13 mouse cellular contexts compared by ENCODE assay signal in the genomic region with DNA sequence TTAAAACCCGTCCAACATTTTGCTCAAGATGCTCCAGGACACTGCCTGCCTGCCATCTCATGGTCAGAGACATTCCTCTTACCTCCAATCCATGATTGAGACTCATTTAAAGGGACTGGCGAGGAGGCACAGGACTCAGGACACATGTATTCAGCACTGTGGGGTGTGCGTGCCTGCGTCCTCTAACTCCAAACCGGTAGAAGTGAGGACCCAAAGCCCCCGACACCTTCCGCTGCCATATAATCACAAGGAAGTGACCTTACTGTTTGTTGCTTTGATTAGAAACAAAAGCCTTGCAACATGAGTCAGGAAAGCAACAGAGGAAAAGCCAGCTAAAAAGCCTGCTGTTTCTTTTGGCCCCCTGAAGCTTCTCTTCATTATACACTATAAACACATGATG.
DNase-seq lines count a peak whose midpoint lies in the region; ATAC-seq and TF ChIP-seq lines count a peak whose summit lies in the region.
"Had no signal": no experiment of that assay in that cellular context is flagged by ENCODE, and none has a peak within 500 bp of the region (broad histone marks: within the 10 kb centered on the region; RNA-seq: fewer than 3 reads in every experiment).

No protein-coding gene starts in this region.

- H3K9ac ChIP-seq in liver, postnatal 0 days (replicated peaks): no peak overlapping the region
- H3K9ac ChIP-seq in liver, embryonic 11.5 days (ENCODE audit: low read depth, low read length): no peak overlapping the region
- no peak overlapping the region; the same call in 1 of the 2 replicates for H3K9ac ChIP-seq in forebrain, embryonic 16.5 days (replicated peaks; ENCODE audit: low read depth, low read length)
- H3K9ac ChIP-seq: limb, embryonic 13.5 days had no signal

- H3K9me3 ChIP-seq in liver, postnatal 0 days (ENCODE audit: low read length): no peaks in the 10 kb centered on the region
- H3K9me3 ChIP-seq in liver, embryonic 11.5 days (ENCODE audit: control insufficient read depth, low read length): no peaks in the 10 kb centered on the region
- no peaks in the 10 kb centered on the region for H3K9me3 ChIP-seq in forebrain, embryonic 16.5 days (ENCODE audit: control insufficient read depth, low read length)
- H3K9me3 ChIP-seq in limb, embryonic 10.5 days (replicated peaks): no peaks in the 10 kb centered on the region
- H3K9me3 ChIP-seq: limb, embryonic 13.5 days had no signal

- peak overlapping the region; percentile 39; the same call in 1 of the 2 replicates for H3K27ac ChIP-seq in liver, postnatal 0 days (ENCODE audit: low read depth)
- no peak overlapping the region for H3K27ac ChIP-seq in liver, embryonic 11.5 days (ENCODE audit: low read depth, low read length)
- 0 out of 2 replicates have a peak overlapping the region, but pooled peaks have one; percentile 20 for H3K27ac ChIP-seq in forebrain, embryonic 16.5 days (ENCODE audit: low read length)
- peak overlapping the region; percentile 67 for H3K27ac ChIP-seq in limb, embryonic 10.5 days
- H3K27ac ChIP-seq: limb, embryonic 13.5 days had no signal

- ATAC-seq in liver, postnatal 0 days: no peak
- ATAC-seq in liver, embryonic 11.5 days (replicated peaks; ENCODE audit: low FRiP score): no peak
- no peak for ATAC-seq in forebrain, embryonic 16.5 days
- ATAC-seq: Patski had no signal

- intact Hi-C loops in heart, postnatal 14 days (cut with DNase I): loop anchor here (2.0 to 5.0 kb wide), 2 partner anchors 38 to 48 kb away; no protein-coding TSS in a partner anchor

- no peaks in the 10 kb centered on the region for H3K27me3 ChIP-seq in liver, postnatal 0 days (ENCODE audit: insufficient read depth, low read length)
- H3K27me3 ChIP-seq in liver, embryonic 11.5 days (replicated peaks; ENCODE audit: control insufficient read depth, insufficient read depth, low read length): no peaks in the 10 kb centered on the region
- no peaks in the 10 kb centered on the region for H3K27me3 ChIP-seq in forebrain, embryonic 16.5 days (replicated peaks; ENCODE audit: control insufficient read depth, insufficient read depth, low read length)
- H3K27me3 ChIP-seq in limb, embryonic 10.5 days (ENCODE audit: low read depth, poor library complexity, severe bottlenecking): no peaks in the 10 kb centered on the region
- H3K27me3 ChIP-seq: limb, embryonic 13.5 days had no signal

- no peak overlapping the region for H3K4me3 ChIP-seq in liver, postnatal 0 days (ENCODE audit: low read depth, low read length)
- no peak overlapping the region for H3K4me3 ChIP-seq in liver, embryonic 11.5 days (ENCODE audit: low read depth, low read length)
- H3K4me3 ChIP-seq in forebrain, embryonic 16.5 days (replicated peaks; ENCODE audit: low read length): no peak overlapping the region
- no peak overlapping the region for H3K4me3 ChIP-seq in limb, embryonic 10.5 days
- H3K4me3 ChIP-seq: limb, embryonic 13.5 days had no signal

- peaks cover 16% of the 10 kb centered on the region for H3K4me1 ChIP-seq in liver, postnatal 0 days (ENCODE audit: insufficient read depth)
- peaks cover 3% of the 10 kb centered on the region; the same call in 1 of the 2 replicates for H3K4me1 ChIP-seq in liver, embryonic 11.5 days (replicated peaks; ENCODE audit: control insufficient read depth, insufficient read depth, low read length)
- H3K4me1 ChIP-seq in forebrain, embryonic 16.5 days (replicated peaks; ENCODE audit: control insufficient read depth, insufficient read depth, low read length): peaks cover 56% of the 10 kb centered on the region
- H3K4me1 ChIP-seq in limb, embryonic 10.5 days: peaks cover 34% of the 10 kb centered on the region

- H3K36me3 ChIP-seq in liver, postnatal 0 days (replicated peaks; ENCODE audit: insufficient read depth, low read length): no peaks in the 10 kb centered on the region
- no peaks in the 10 kb centered on the region for H3K36me3 ChIP-seq in liver, embryonic 11.5 days (ENCODE audit: control insufficient read depth, insufficient read depth, low read length)
- no peaks in the 10 kb centered on the region for H3K36me3 ChIP-seq in forebrain, embryonic 16.5 days (ENCODE audit: control insufficient read depth, insufficient read depth)
- no peaks in the 10 kb centered on the region for H3K36me3 ChIP-seq in limb, embryonic 10.5 days
- H3K36me3 ChIP-seq: limb, embryonic 13.5 days had no signal

- 55% methylated on average over 7 of the region's 7 CpGs for WGBS in liver, postnatal 0 days (ENCODE audit: insufficient replicate concordance)
- 41% methylated on average over 7 of the region's 7 CpGs for WGBS in liver, embryonic 11.5 days
- WGBS in forebrain, embryonic 16.5 days: 60% methylated on average over 7 of the region's 7 CpGs
- 57% methylated on average over 7 of the region's 7 CpGs for WGBS in limb, embryonic 10.5 days

- peak; percentile 95 for DNase-seq in heart, adult 11 months
- DNase-seq in heart, postnatal 14 days: no peak
- no peak for DNase-seq in liver, postnatal 0 days
- no peak for DNase-seq in liver, embryonic 11.5 days (ENCODE audit: low spot score)
- DNase-seq in limb, embryonic 10.5 days (ENCODE audit: low spot score): no peak
- no peak for DNase-seq in thymus, adult 18-20 months
- DNase-seq in frontal cortex, postnatal 10 days (ENCODE audit: low spot score in 2 of 2): no peak
- DNase-seq: B cell, adult 2 months; right cerebral cortex, postnatal 25 days; thymus, postnatal 14 days had no signal

- H3K4me2 ChIP-seq in liver, postnatal 0 days (ENCODE audit: low read depth, low read length): no peak overlapping the region
- H3K4me2 ChIP-seq in liver, embryonic 11.5 days: no peak overlapping the region
- H3K4me2 ChIP-seq in forebrain, embryonic 16.5 days (ENCODE audit: low read length): no peak overlapping the region
- H3K4me2 ChIP-seq: limb, embryonic 13.5 days had no signal

- TF ChIP-seq CTCF in liver, postnatal 0 days (IDR thresholded peaks at IDR 0.05; ENCODE audit: low read depth): no peak

- no peak for TF ChIP-seq EP300 in liver, postnatal 0 days (IDR thresholded peaks at IDR 0.05; ENCODE audit: low read depth)
